Mouse (Mus musculus): ENCODE data around the gene Sdk1. TPM values are rescaled to one million over a fixed set of nuclear protein-coding genes. Genes with fewer than 3 reads are reported as not detected.

Sdk1 gene
- polyA plus RNA-seq, 1 experiment from 2014 or later, result 1.3 TPM

- no peak for ATAC-seq (replicated peaks; ENCODE audit: extremely low read depth, insufficient read depth, low FRiP score)
- no peaks in the 10 kb centered on the region for H3K9me3 ChIP-seq (replicated peaks; ENCODE audit: control insufficient read depth, low read length)
- no peak overlapping the region for H3K4me3 ChIP-seq (ENCODE audit: low read length)
- H3K4me2 ChIP-seq (ENCODE audit: low read depth, low read length), result no peak overlapping the region
- no peaks in the 10 kb centered on the region for H3K4me1 ChIP-seq (ENCODE audit: control insufficient read depth, insufficient read depth, low read length)
- H3K9ac ChIP-seq (ENCODE audit: low read length), result no peak overlapping the region
- H3K36me3 ChIP-seq (ENCODE audit: control insufficient read depth, insufficient read depth), result no peaks in the 10 kb centered on the region
- no peaks in the 10 kb centered on the region for H3K27me3 ChIP-seq (ENCODE audit: control insufficient read depth, insufficient read depth, low read length)
- H3K27ac ChIP-seq (ENCODE audit: low read length), result no peak overlapping the region
Measured at GRCm38 (mm10) chr5:141971071-141971470, 729.8 kb downstream of the Sdk1 start.

GRCm38 (mm10) chr5:141979511-141979910 is 738.2 kb downstream of the Sdk1 start:
- H3K4me1 ChIP-seq (ENCODE audit: control insufficient read depth, insufficient read depth, low read length), result no peaks in the 10 kb centered on the region
- H3K9me3 ChIP-seq (replicated peaks; ENCODE audit: control insufficient read depth, low read length), result no peaks in the 10 kb centered on the region
- H3K9ac ChIP-seq (ENCODE audit: low read length), result no peak overlapping the region
- ATAC-seq (replicated peaks; ENCODE audit: extremely low read depth, insufficient read depth, low FRiP score), result no peak
- no peak overlapping the region for H3K4me2 ChIP-seq (ENCODE audit: low read depth, low read length)
- no peak overlapping the region for H3K27ac ChIP-seq (ENCODE audit: low read length)
- H3K4me3 ChIP-seq (ENCODE audit: low read length), result no peak overlapping the region
- no peaks in the 10 kb centered on the region for H3K36me3 ChIP-seq (ENCODE audit: control insufficient read depth, insufficient read depth)
- H3K27me3 ChIP-seq (ENCODE audit: control insufficient read depth, insufficient read depth, low read length), result no peaks in the 10 kb centered on the region

GRCm38 (mm10) chr5:141980746-141981145 is 739.5 kb downstream of the Sdk1 start:
- Histone ChIP-seq H3K9me3 (replicated peaks; ENCODE audit: control insufficient read depth, low read length) (no peaks in the 10 kb centered on the region), H3K4me3 (ENCODE audit: low read length) (no peak overlapping the region), H3K27me3 (ENCODE audit: control insufficient read depth, insufficient read depth, low read length) (no peaks in the 10 kb centered on the region), H3K9ac (ENCODE audit: low read length) (no peak overlapping the region), H3K36me3 (ENCODE audit: control insufficient read depth, insufficient read depth) (no peaks in the 10 kb centered on the region), H3K27ac (ENCODE audit: low read length) (no peak overlapping the region), H3K4me2 (ENCODE audit: low read depth, low read length) (no peak overlapping the region), H3K4me1 (ENCODE audit: control insufficient read depth, insufficient read depth, low read length) (no peaks in the 10 kb centered on the region)
- WGBS, result 67% methylated on average over 6 of the region's 6 CpGs
- ATAC-seq (replicated peaks; ENCODE audit: extremely low read depth, insufficient read depth, low FRiP score), result no peak

GRCm38 (mm10) chr5:141984322-141984721 is 743.0 kb downstream of the Sdk1 start:
- H3K36me3 ChIP-seq (ENCODE audit: control insufficient read depth, insufficient read depth), result no peaks in the 10 kb centered on the region
- WGBS, result 74% methylated on average over 4 of the region's 4 CpGs
- H3K9ac ChIP-seq (ENCODE audit: low read length), result no peak overlapping the region
- no peaks in the 10 kb centered on the region for H3K4me1 ChIP-seq (ENCODE audit: control insufficient read depth, insufficient read depth, low read length)
- no peak overlapping the region for H3K4me2 ChIP-seq (ENCODE audit: low read depth, low read length)
- H3K27me3 ChIP-seq (ENCODE audit: control insufficient read depth, insufficient read depth, low read length), result no peaks in the 10 kb centered on the region
- no peak for ATAC-seq (replicated peaks; ENCODE audit: extremely low read depth, insufficient read depth, low FRiP score)
- no peaks in the 10 kb centered on the region for H3K9me3 ChIP-seq (replicated peaks; ENCODE audit: control insufficient read depth, low read length)
- no peak overlapping the region for H3K4me3 ChIP-seq (ENCODE audit: low read length)
- H3K27ac ChIP-seq (ENCODE audit: low read length), result no peak overlapping the region

- WGBS, result 7% methylated on average over 8 of the region's 8 CpGs
- peak; percentile 65; the same call in 1 of the 2 replicates for ATAC-seq (replicated peaks; ENCODE audit: extremely low read depth, insufficient read depth, low FRiP score)
Measured at GRCm38 (mm10) chr5:141985003-141985402, 743.7 kb downstream of the Sdk1 start.

GRCm38 (mm10) chr5:141985551-141985950 is 744.3 kb downstream of the Sdk1 start:
- H3K9me3 ChIP-seq (replicated peaks; ENCODE audit: control insufficient read depth, low read length), result no peaks in the 10 kb centered on the region
- H3K4me2 ChIP-seq (ENCODE audit: low read depth, low read length), result no peak overlapping the region
- no peak overlapping the region for H3K27ac ChIP-seq (ENCODE audit: low read length)
- no peaks in the 10 kb centered on the region for H3K36me3 ChIP-seq (ENCODE audit: control insufficient read depth, insufficient read depth)
- no peaks in the 10 kb centered on the region for H3K27me3 ChIP-seq (ENCODE audit: control insufficient read depth, insufficient read depth, low read length)
- no peak for ATAC-seq (replicated peaks; ENCODE audit: extremely low read depth, insufficient read depth, low FRiP score)
- H3K4me3 ChIP-seq (ENCODE audit: low read length), result no peak overlapping the region
- no peaks in the 10 kb centered on the region for H3K4me1 ChIP-seq (ENCODE audit: control insufficient read depth, insufficient read depth, low read length)
- no peak overlapping the region for H3K9ac ChIP-seq (ENCODE audit: low read length)
- 81% methylated on average over 4 of the region's 4 CpGs for WGBS

More at GRCm38 (mm10) chr5:141985003-141985402, 743.7 kb downstream of the Sdk1 start:
- Histone ChIP-seq H3K27me3 (ENCODE audit: control insufficient read depth, insufficient read depth, low read length) (no peaks in the 10 kb centered on the region), H3K4me1 (ENCODE audit: control insufficient read depth, insufficient read depth, low read length) (no peaks in the 10 kb centered on the region), H3K9ac (ENCODE audit: low read length) (no peak overlapping the region), H3K4me3 (ENCODE audit: low read length) (no peak overlapping the region), H3K4me2 (ENCODE audit: low read depth, low read length) (no peak overlapping the region), H3K36me3 (ENCODE audit: control insufficient read depth, insufficient read depth) (no peaks in the 10 kb centered on the region), H3K27ac (ENCODE audit: low read length) (no peak overlapping the region), H3K9me3 (replicated peaks; ENCODE audit: control insufficient read depth, low read length) (no peaks in the 10 kb centered on the region)

- Histone ChIP-seq H3K4me3 (ENCODE audit: low read length) (no peak overlapping the region), H3K27me3 (ENCODE audit: control insufficient read depth, insufficient read depth, low read length) (no peaks in the 10 kb centered on the region), H3K27ac (ENCODE audit: low read length) (no peak overlapping the region), H3K4me2 (ENCODE audit: low read depth, low read length) (no peak overlapping the region), H3K36me3 (ENCODE audit: control insufficient read depth, insufficient read depth) (no peaks in the 10 kb centered on the region), H3K9me3 (replicated peaks; ENCODE audit: control insufficient read depth, low read length) (no peaks in the 10 kb centered on the region), H3K9ac (ENCODE audit: low read length) (no peak overlapping the region), H3K4me1 (ENCODE audit: control insufficient read depth, insufficient read depth, low read length) (no peaks in the 10 kb centered on the region)
- WGBS, result 21% methylated on average over 1 of the region's 1 CpGs
- ATAC-seq (replicated peaks; ENCODE audit: extremely low read depth, insufficient read depth, low FRiP score), result no peak
Measured at GRCm38 (mm10) chr5:141987287-141987799, 746.1 kb downstream of the Sdk1 start.

- WGBS, result 66% methylated on average over 5 of the region's 5 CpGs
- ATAC-seq (replicated peaks; ENCODE audit: extremely low read depth, insufficient read depth, low FRiP score), result no peak
- H3K27ac ChIP-seq (ENCODE audit: low read length), result no peak overlapping the region
- no peaks in the 10 kb centered on the region for H3K9me3 ChIP-seq (replicated peaks; ENCODE audit: control insufficient read depth, low read length)
- no peak overlapping the region for H3K4me2 ChIP-seq (ENCODE audit: low read depth, low read length)
- no peak overlapping the region for H3K4me3 ChIP-seq (ENCODE audit: low read length)
- H3K36me3 ChIP-seq (ENCODE audit: control insufficient read depth, insufficient read depth), result no peaks in the 10 kb centered on the region
- no peak overlapping the region for H3K9ac ChIP-seq (ENCODE audit: low read length)
- no peaks in the 10 kb centered on the region for H3K27me3 ChIP-seq (ENCODE audit: control insufficient read depth, insufficient read depth, low read length)
- no peaks in the 10 kb centered on the region for H3K4me1 ChIP-seq (ENCODE audit: control insufficient read depth, insufficient read depth, low read length)
Measured at GRCm38 (mm10) chr5:141988685-141989084, 747.4 kb downstream of the Sdk1 start.

- no peaks in the 10 kb centered on the region for H3K4me1 ChIP-seq (ENCODE audit: control insufficient read depth, insufficient read depth, low read length)
Measured at GRCm38 (mm10) chr5:141994192-141994591, 752.9 kb downstream of the Sdk1 start.

More at GRCm38 (mm10) chr5:141994192-141994591, 752.9 kb downstream of the Sdk1 start:
- Histone ChIP-seq H3K4me2 (ENCODE audit: low read depth, low read length) (no peak overlapping the region), H3K4me3 (ENCODE audit: low read length) (no peak overlapping the region), H3K27me3 (ENCODE audit: control insufficient read depth, insufficient read depth, low read length) (no peaks in the 10 kb centered on the region), H3K9ac (ENCODE audit: low read length) (no peak overlapping the region), H3K36me3 (ENCODE audit: control insufficient read depth, insufficient read depth) (no peaks in the 10 kb centered on the region), H3K27ac (ENCODE audit: low read length) (no peak overlapping the region), H3K9me3 (replicated peaks; ENCODE audit: control insufficient read depth, low read length) (no peaks in the 10 kb centered on the region)
- no peak for ATAC-seq (replicated peaks; ENCODE audit: extremely low read depth, insufficient read depth, low FRiP score)
- 84% methylated on average over 3 of the region's 3 CpGs for WGBS

All from heart, embryonic 16.5 days (tissue).